Mouse (Mus musculus): ENCODE data around the gene Vti1a.

DNA sequence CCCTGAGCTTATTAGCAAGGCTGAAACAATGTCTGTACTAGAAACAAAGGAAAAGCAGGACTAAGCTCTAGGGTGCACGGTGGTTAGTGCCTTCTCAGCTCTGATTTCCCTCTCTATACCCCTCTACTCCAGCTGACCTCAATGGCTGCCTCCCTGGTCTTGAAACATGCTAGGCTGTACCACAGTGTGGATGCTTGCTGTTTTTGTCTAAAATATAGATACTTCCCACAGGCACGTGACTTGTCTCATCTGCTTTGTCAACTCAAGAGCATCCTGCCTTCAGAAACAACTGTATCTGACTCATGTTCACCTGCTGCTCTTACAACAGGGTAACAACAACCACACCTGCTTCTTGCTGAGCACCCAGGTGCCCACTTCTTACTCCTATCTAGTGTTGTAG, 18.6 kb upstream of the Vti1a start:
- no peak for TF ChIP-seq POLR2A (IDR thresholded peaks at IDR 0.05; ENCODE audit: borderline replicate concordance, extremely low read depth, insufficient read depth, insufficient read length, poor library complexity, severe bottlenecking)
- no peak for TF ChIP-seq CTCF (IDR thresholded peaks at IDR 0.05; ENCODE audit: borderline replicate concordance, extremely low read depth, insufficient read depth, insufficient read length)
